Mouse (Mus musculus): ENCODE data around the gene Zfp609. TPM values are rescaled to one million over a fixed set of nuclear protein-coding genes. Genes with fewer than 3 reads are reported as not detected.

Gene Zfp609
- 10 to 100 TPM; 21.6 to 25.1 (median 22.2) TPM for total RNA-seq (2022)

DNA sequence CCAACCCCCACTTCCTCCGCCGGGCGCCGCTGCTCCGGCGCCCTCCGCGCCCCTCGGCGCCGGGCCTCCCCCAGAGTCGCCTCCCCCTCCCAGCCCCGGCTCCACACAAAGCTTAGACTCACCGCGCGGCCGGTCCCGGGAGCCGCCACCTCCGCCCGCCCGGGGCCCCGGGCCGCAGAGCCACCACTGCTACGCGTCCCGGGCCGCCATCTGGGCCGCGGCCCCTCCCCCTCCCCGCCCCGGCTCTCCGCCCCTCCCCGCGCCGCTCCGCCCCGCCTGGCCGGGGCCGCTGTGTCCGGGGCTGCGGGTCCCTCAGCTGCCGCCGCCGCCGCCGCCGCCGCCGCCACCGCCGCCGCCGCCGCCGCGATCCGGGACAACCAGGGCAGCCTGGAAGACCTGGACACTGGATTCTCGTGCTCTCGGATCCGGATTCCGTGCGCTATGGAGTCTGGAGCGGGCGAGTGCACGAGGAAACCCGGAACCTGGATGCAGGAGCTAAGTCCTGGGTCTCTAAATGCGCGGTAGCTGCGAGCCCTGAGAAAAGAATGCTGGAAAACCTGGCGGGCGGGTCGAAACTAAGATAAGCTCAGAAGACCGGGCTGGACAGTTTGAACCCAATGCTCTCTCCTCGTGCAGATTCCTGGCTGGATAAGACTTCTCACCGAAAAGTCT is at the start of gene Zfp609:
Zfp609 (minus strand) TSS at position 221 of the 672 bp plus-strand sequence.
- peak; percentile 94 for DNase-seq (ENCODE audit: low spot score)

GRCm38 (mm10) chr9:65859656-65860055 is 32.3 kb upstream of the Zfp609 start:
- no peak for DNase-seq (ENCODE audit: low spot score)

- no peak for DNase-seq (ENCODE audit: low spot score)
These were observed 22.8 kb upstream of the Zfp609 start for GRCm38 (mm10) chr9:65850203-65850602.

DNA sequence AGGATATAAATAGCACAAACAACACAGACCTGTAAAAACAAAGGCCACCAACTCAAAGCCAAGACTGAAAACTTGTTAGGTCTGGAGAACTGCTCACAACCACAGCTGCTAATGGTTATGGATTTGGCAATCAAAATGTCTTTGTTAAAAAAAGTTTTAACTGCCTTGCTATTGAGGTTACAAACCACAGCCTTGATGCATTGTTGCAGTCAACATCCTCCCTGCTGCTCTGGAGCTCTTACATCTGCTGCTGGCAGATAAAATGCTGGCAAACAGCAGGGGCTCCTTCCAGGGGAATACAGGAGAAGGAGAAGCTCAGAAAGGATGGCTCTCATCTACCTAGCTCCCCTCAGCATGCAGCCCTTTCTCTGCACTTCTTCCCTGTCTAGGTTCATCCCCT is 20.8 kb upstream of the Zfp609 start:
- no peak for DNase-seq (ENCODE audit: low spot score)

GRCm38 (mm10) chr9:65844421-65845165 is 17.2 kb upstream of the Zfp609 start:
- DNase-seq (ENCODE audit: low spot score): no peak

DNA sequence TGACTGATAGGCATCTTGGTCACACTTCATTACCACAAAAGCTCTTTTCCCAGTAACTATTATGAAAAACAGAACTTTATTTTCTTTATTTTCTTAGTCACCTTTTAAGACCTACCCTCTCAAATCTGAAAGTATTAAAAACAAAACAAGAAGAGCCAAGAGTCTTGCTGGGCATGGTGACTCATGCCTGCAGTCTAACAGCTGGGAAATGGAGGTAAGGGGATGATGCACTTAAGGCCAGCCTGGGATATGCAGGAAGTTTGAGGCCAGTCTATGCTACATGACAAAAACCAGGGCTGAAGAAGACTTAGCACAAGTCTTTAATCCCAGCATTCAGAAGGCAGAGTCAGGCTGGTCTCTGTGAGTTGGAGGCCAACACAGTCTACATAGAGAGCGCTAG is 12.5 kb upstream of the Zfp609 start:
- DNase-seq (ENCODE audit: low spot score): no peak

GRCm38 (mm10) chr9:65836916-65837315 is 9.6 kb upstream of the Zfp609 start:
- DNase-seq (ENCODE audit: low spot score): no peak

DNA sequence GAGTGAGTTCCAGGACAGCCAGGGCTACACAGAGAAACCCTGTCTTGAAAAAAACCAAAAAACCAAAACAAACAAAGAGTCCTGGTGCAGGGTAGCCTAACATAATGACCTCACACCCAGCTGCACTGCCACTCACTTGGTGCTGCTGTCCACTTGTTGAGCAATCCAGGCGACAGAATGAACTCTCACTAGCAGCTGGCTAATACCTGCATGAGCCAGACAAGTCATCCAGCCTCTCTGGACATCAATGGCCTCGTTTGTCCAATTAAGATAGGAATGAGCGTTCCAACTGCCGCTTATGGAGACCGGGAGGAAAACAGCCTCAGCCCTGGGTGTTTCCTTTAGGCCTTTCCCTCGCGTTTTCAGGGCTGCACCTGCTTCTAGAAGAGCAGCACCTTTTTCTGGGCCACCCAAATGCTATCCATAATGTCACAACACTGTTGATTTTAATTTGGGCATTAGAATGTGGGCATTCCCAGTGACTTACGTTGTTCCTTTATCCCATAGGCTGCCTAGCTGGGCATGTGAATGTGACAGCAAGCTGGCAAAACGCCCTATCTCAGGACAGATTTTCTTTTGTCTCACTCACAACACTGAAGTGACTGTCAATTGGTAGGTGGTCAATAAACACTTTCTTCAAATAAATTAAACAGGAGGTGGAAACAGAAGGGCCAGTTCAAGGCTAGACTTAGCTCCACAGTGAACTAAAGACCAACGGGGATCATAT is 7.4 kb upstream of the Zfp609 start:
- DNase-seq (ENCODE audit: low spot score): no peak

GRCm38 (mm10) chr9:65833640-65834039 is 6.3 kb upstream of the Zfp609 start:
- no peak for DNase-seq (ENCODE audit: low spot score)

DNA sequence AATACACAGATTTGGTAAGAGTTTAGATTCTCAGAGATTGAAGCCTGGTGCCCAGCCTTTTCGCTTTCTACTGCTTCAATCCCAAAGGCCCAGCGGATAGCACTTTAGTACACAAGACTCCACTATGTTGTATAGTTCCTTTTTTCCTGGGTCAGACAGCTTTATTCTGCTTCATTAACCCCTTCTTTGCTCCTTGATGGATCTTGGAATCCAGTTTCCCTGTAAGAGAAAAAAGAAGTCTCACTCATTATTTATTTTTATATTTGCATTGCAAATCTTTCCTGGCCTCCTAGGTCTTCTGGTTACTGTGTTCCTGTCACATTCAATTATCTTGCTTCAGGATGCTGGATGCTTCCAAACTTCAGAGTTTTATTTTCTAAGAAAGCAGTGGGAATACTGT is 5.9 kb upstream of the Zfp609 start:
- DNase-seq (ENCODE audit: low spot score): no peak

- DNase-seq (ENCODE audit: low spot score): no peak
These were observed 4.7 kb upstream of the Zfp609 start for GRCm38 (mm10) chr9:65832041-65832440.

DNA sequence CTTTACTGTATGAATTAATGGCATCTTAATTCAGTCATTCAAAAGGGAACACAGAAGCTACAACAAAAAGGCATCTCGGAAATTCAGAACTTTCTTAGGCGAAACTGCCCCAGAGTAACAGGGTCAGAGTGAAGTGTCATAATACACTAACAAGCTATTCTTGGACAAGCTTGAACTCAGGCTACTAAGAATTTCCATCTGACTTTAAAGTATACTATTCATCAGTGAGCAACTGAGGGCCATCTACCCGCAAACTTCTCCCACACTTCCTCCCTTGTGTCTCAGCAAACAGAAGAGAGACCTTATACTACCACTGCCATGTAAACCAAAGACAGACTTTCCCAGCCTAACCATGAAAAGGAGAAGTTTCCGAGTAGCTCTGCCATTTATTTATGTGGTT is 3.8 kb upstream of the Zfp609 start:
- DNase-seq (ENCODE audit: low spot score): no peak

GRCm38 (mm10) chr9:65830255-65830654 is 2.9 kb upstream of the Zfp609 start:
- no peak for DNase-seq (ENCODE audit: low spot score)

- peak; percentile 59 for DNase-seq (ENCODE audit: low spot score)
These were observed 2.0 kb upstream of the Zfp609 start for GRCm38 (mm10) chr9:65829410-65829809.

GRCm38 (mm10) chr9:65828511-65828910 is 1.1 kb upstream of the Zfp609 start:
- no peak for DNase-seq (ENCODE audit: low spot score)

DNA sequence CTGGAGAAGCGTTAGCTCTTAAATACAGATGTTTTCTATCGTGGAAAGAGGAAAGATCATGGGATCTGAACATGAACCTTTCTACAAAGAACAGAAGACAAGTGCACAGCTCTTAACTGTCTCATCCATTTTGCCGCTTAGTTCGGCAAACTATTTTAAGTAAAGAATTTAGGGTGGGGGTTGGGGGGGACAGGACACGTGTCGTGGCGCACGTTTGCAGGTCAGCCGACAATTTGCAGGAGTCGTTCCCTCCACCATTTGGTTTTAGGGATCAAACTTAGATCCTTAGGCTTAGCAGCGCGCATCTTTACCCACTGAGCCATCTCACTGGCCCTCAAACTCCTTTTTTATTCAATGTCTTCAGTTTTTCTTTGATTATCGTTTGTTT is 646 bp upstream of the Zfp609 start:
- DNase-seq (ENCODE audit: low spot score): no peak

- DNase-seq (ENCODE audit: low spot score): peak; percentile 58
These were observed 598 bp downstream of the Zfp609 start for GRCm38 (mm10) chr9:65826588-65827343.

DNA sequence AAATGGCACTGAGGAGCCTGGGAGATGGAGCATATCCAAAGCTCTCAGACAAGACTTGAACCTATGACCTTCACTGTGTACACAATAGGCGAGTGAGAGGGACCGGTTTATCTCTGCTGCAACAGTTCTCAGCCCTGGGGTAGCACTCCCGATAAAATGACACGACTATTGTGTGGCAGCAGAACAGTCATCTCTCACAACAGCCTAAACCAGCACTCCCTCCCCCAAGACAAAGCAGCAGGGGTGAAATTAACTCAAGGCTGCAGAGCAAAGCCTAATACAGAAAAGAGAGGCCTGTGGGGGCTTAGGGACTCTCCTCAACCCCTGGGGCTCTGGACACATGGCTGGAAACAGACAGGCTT is 1.2 kb downstream of the Zfp609 start:
- DNase-seq (ENCODE audit: low spot score): no peak

DNA sequence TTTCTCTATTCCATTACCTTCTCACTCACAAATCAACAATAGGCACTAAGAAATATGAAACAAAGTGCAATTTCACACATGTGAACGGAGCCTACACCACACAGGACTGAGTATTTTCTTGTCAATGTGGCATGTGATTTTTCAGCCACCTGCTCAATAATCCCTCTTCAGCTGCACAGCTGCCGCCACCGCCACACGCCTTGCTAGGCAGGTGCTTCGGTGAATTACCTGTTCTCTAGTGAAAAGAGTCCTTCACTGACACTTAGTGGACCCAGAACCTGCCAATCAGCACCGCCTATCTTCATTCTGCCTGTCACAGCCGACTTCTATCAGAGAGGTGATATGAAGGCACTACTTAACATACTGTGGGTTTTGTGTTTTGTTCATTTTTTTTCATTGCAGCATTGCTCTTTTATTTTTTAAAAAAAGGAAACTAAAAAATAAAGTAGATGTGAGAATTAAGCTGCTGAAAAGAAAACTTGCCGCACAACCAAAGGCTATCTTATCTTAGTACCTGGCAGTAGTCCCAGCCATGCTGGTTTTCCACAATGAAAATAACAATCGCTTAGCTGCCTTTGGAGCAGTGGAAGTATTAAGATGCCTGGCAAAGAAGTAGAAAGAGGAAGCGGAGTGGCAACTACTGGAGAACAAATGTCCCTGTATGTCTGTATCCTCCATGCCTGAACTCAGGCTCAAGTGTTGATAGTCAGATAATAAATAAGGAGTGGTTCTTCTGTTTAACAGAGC is 3.5 kb downstream of the Zfp609 start:
- peak; percentile 56 for DNase-seq (ENCODE audit: low spot score)

GRCm38 (mm10) chr9:65822011-65822410 is 5.4 kb downstream of the Zfp609 start:
- DNase-seq (ENCODE audit: low spot score): no peak

GRCm38 (mm10) chr9:65820301-65820700 is 7.1 kb downstream of the Zfp609 start:
- no peak for DNase-seq (ENCODE audit: low spot score)
